Mouse (Mus musculus) hindbrain, postnatal 0 days (tissue): Measurements from ENCODE around the gene Rbck1. TPM values are rescaled to one million over a fixed set of nuclear protein-coding genes. Genes with fewer than 3 reads are reported as not detected.

Source experiments
- ATAC-seq: fragments of 200-750 bp; cut with Nextera tagmentation; 2 replicates; pipeline ENCODE4 v1.8.0; 2017; ENCODE audit warnings: mild to moderate bottlenecking, moderate TSS enrichment, moderate library complexity
- DNase-seq: peaks from one replicate; pipeline ENCODE4 v3.0.0-alpha.2; 2015; ENCODE audit warnings: low spot score
- H3K27ac ChIP-seq: fragments of 300-500 bp; sonication (generic); 2 replicates; pipeline ENCODE4 v1.5.1; 2014; ENCODE audit warnings: mild to moderate bottlenecking
- H3K27me3 ChIP-seq: fragments of 300-500 bp; sonication (generic); 2 replicates; pipeline ENCODE4 v1.6.1; 2014; ENCODE audit warnings: low read length, mixed read lengths; ENCODE audit not compliant: insufficient read depth
- H3K36me3 ChIP-seq: fragments of 300-500 bp; sonication (generic); 2 replicates; pipeline ENCODE4 v1.6.1; 2014; ENCODE audit warnings: low read length, mixed read lengths; ENCODE audit not compliant: insufficient read depth
- H3K4me1 ChIP-seq: fragments of 300-500 bp; sonication (generic); 2 replicates; pipeline ENCODE4 v1.6.1; 2014; ENCODE audit warnings: antibody characterized with exemption, low read length, mixed read lengths; ENCODE audit not compliant: insufficient read depth
- H3K4me2 ChIP-seq: fragments of 300-500 bp; sonication (generic); 2 replicates; pipeline ENCODE4 v1.6.1; 2014; ENCODE audit warnings: low read depth, mild to moderate bottlenecking, low read length, moderate library complexity, mixed read lengths
- H3K4me3 ChIP-seq: fragments of 300-500 bp; sonication (generic); 2 replicates; pipeline ENCODE4 v1.5.1; 2014; ENCODE audit warnings: low read length
- H3K9ac ChIP-seq: fragments of 300-500 bp; sonication (generic); replicated peaks from 2 replicates; pipeline ENCODE4 v1.6.1; 2014; ENCODE audit warnings: mild to moderate bottlenecking, low read length, moderate library complexity, mixed read lengths
- H3K9me3 ChIP-seq: fragments of 300-500 bp; sonication (generic); 2 replicates; pipeline ENCODE4 v1.6.1; 2016; ENCODE audit warnings: low read length, mixed read lengths
- CTCF ChIP-seq: IDR thresholded peaks from 2 replicates; pipeline ENCODE4 v1.5.1; 2016; ENCODE audit warnings: antibody characterized with exemption, control low read depth, low read depth
- WGBS: fragments of 180-500 bp; shearing (Covaris S2); extraction: QIAGEN DNeasy Blood & Tissue Kit; methylation state at CpG from one replicate; pipeline ENCODE4 v1.1.7; 2014; 5-methylcytosine and 5-hydroxymethylcytosine counted together
- polyA plus RNA-seq: library from polyadenylated mRNA; unstranded; fragments of >200 nt; fragmentation: Nextera tagmentation; extraction: Ambion mirVana; gene quantifications from 2 replicates; pipeline ENCODE4 v1.2.1, GENCODE M21; 2015
- total RNA-seq: library from RNA; depleted of rRNA; stranded (reverse); fragments of >200 nt; gene quantifications from 2 replicates; pipeline ENCODE4 v1.2.3, GENCODE M21; 2014; rRNA removed

The Rbck1 gene
- total and polyA plus RNA-seq, 2 experiments from 2014 or later: 81.6 to 135 TPM

DNA sequence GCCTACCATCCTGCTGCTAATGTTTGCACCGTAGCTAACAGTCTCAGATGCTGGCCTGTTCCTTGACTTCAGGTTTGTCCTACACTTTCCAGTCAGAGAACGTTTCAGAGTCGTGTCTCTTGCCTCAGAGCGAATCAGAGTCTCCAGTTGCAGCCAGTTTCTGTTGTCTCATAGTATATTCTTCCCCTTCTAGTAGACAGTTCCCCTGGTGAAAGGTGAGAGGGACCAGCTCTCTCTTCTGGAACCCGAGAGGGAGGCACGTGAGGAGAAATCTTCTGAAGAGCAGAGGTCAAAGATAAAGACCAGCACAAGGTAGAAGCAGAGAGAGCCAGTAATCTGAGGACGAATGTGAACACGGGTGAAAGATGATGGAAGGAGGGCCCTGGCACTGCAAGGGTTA is 44.4 kb downstream of the Rbck1 start:
- Histone ChIP-seq H3K36me3 (peaks cover 14% of the 10 kb centered on the region; the same call in 1 of the 2 replicates), H3K9ac (no peak overlapping the region), H3K27me3 (no peaks in the 10 kb centered on the region), H3K9me3 (no peaks in the 10 kb centered on the region), H3K27ac (no peak overlapping the region), H3K4me3 (no peak overlapping the region), H3K4me2 (no peak overlapping the region), H3K4me1 (no peaks in the 10 kb centered on the region)
- DNase-seq: no peak
- no peak for ATAC-seq
- WGBS: 83% methylated on average over 8 of the region's 8 CpGs
- no peak for TF ChIP-seq CTCF

- WGBS: 94% methylated on average over 5 of the region's 5 CpGs
- TF ChIP-seq CTCF: no peak
Observed at GRCm38 (mm10) chr2:152287560-152287959, 44.9 kb downstream of the Rbck1 start.

GRCm38 (mm10) chr2:152281407-152281806 is 51.0 kb downstream of the Rbck1 start:
- H3K4me3 ChIP-seq: no peak overlapping the region
- no peaks in the 10 kb centered on the region for H3K9me3 ChIP-seq
- DNase-seq: no peak
- no peak for ATAC-seq
- H3K4me1 ChIP-seq: no peaks in the 10 kb centered on the region
- peaks cover 32% of the 10 kb centered on the region; the same call in 1 of the 2 replicates for H3K36me3 ChIP-seq
- TF ChIP-seq CTCF: no peak
- 86% methylated on average over 3 of the region's 3 CpGs for WGBS
- H3K4me2 ChIP-seq: no peak overlapping the region
- H3K27ac ChIP-seq: no peak overlapping the region
- H3K27me3 ChIP-seq: no peaks in the 10 kb centered on the region
- H3K9ac ChIP-seq: no peak overlapping the region

More at GRCm38 (mm10) chr2:152287560-152287959, 44.9 kb downstream of the Rbck1 start:
- H3K27me3 ChIP-seq: no peaks in the 10 kb centered on the region
- no peak overlapping the region for H3K9ac ChIP-seq
- H3K9me3 ChIP-seq: no peaks in the 10 kb centered on the region
- ATAC-seq (no peak), DNase-seq (no peak)
- no peak overlapping the region for H3K4me3 ChIP-seq
- H3K4me1 ChIP-seq: no peaks in the 10 kb centered on the region
- peaks cover 14% of the 10 kb centered on the region; the same call in 1 of the 2 replicates for H3K36me3 ChIP-seq
- H3K4me2 ChIP-seq: no peak overlapping the region
- H3K27ac ChIP-seq: no peak overlapping the region

GRCm38 (mm10) chr2:152273639-152274038 is 58.8 kb downstream of the Rbck1 start:
- WGBS: 83% methylated on average over 2 of the region's 2 CpGs

More at GRCm38 (mm10) chr2:152273639-152274038, 58.8 kb downstream of the Rbck1 start:
- H3K4me2 ChIP-seq: no peak overlapping the region
- peaks cover 53% of the 10 kb centered on the region for H3K36me3 ChIP-seq
- DNase-seq (peak; percentile 30), ATAC-seq (no peak)
- no peaks in the 10 kb centered on the region for H3K27me3 ChIP-seq
- H3K4me1 ChIP-seq: no peaks in the 10 kb centered on the region
- no peak overlapping the region for H3K27ac ChIP-seq
- no peaks in the 10 kb centered on the region for H3K9me3 ChIP-seq
- TF ChIP-seq CTCF: peak; percentile 52
- no peak overlapping the region for H3K4me3 ChIP-seq
- no peak overlapping the region for H3K9ac ChIP-seq

Other genes with a start within 250 kb of the Rbck1 start
- 51.7 and 54.5 TPM in 2 replicates for gene Srxn1, start 227.1 kb downstream of the Rbck1 start, total RNA-seq
- 26.4 and 26.8 TPM in 2 replicates for gene Srxn1, start 227.1 kb downstream of the Rbck1 start, polyA plus RNA-seq
- 4.9 TPM in 1 of 2 replicates, not detected in the other for gene Tcf15, start 189.1 kb downstream of the Rbck1 start, total RNA-seq
- 0.74 and 1.2 TPM in 2 replicates for gene Tcf15, start 189.1 kb downstream of the Rbck1 start, polyA plus RNA-seq
- 119 and 128 TPM in 2 replicates for gene Csnk2a1, start 105.8 kb downstream of the Rbck1 start, total RNA-seq
- 107 and 109 TPM in 2 replicates for gene Csnk2a1, start 105.8 kb downstream of the Rbck1 start, polyA plus RNA-seq
- gene Tbc1d20, start 38.8 kb downstream of the Rbck1 start, total RNA-seq: 44.5 and 48.8 TPM in 2 replicates
- gene Tbc1d20, start 38.8 kb downstream of the Rbck1 start, polyA plus RNA-seq: 27.5 and 27.7 TPM in 2 replicates
- gene Trib3, start 11.4 kb upstream of the Rbck1 start, total RNA-seq: 2.5 and 4.2 TPM in 2 replicates
- 2.7 and 3.4 TPM in 2 replicates for gene Trib3, start 11.4 kb upstream of the Rbck1 start, polyA plus RNA-seq
- gene Nrsn2, start 44.0 kb upstream of the Rbck1 start, total RNA-seq: 64.5 and 72.2 TPM in 2 replicates
- 83.8 and 91.3 TPM in 2 replicates for gene Nrsn2, start 44.0 kb upstream of the Rbck1 start, polyA plus RNA-seq
- gene Sox12, start 65.4 kb upstream of the Rbck1 start, total RNA-seq: 49.7 and 50.2 TPM in 2 replicates
- 9.7 and 10.1 TPM in 2 replicates for gene Sox12, start 65.4 kb upstream of the Rbck1 start, polyA plus RNA-seq
- gene Zcchc3, start 82.4 kb upstream of the Rbck1 start, total RNA-seq: 17.4 TPM in 2 replicates
- 15.8 and 16.1 TPM in 2 replicates for gene Zcchc3, start 82.4 kb upstream of the Rbck1 start, polyA plus RNA-seq
- 2.3 and 3.9 TPM in 2 replicates for gene 6820408C15Rik, start 82.9 kb upstream of the Rbck1 start, total RNA-seq
- gene 6820408C15Rik, start 82.9 kb upstream of the Rbck1 start, polyA plus RNA-seq: 3.6 and 4.0 TPM in 2 replicates
- gene Defb23, start 132.0 kb upstream of the Rbck1 start, total RNA-seq: not detected in 2 replicates
- not detected in 2 replicates for gene Defb23, start 132.0 kb upstream of the Rbck1 start, polyA plus RNA-seq
- gene Defb20, start 144.4 kb upstream of the Rbck1 start, total RNA-seq: not detected in 2 replicates
- not detected in 2 replicates for gene Defb20, start 144.4 kb upstream of the Rbck1 start, polyA plus RNA-seq
- gene Defb22, start 157.5 kb upstream of the Rbck1 start, total RNA-seq: not detected in 2 replicates
- not detected in 2 replicates for gene Defb22, start 157.5 kb upstream of the Rbck1 start, polyA plus RNA-seq
- gene Defb26, start 179.0 kb upstream of the Rbck1 start, total RNA-seq: not detected in 2 replicates
- gene Defb26, start 179.0 kb upstream of the Rbck1 start, polyA plus RNA-seq: not detected in 2 replicates
- gene Defb28, start 185.6 kb upstream of the Rbck1 start, total RNA-seq: not detected in 2 replicates
- gene Defb28, start 185.6 kb upstream of the Rbck1 start, polyA plus RNA-seq: not detected in 2 replicates
- gene Defb29, start 207.4 kb upstream of the Rbck1 start, total RNA-seq: not detected in 2 replicates
- not detected in 2 replicates for gene Defb29, start 207.4 kb upstream of the Rbck1 start, polyA plus RNA-seq
- not detected in 2 replicates for gene Gm17416, start 236.7 kb upstream of the Rbck1 start, total RNA-seq
- not detected in 2 replicates for gene Gm17416, start 236.7 kb upstream of the Rbck1 start, polyA plus RNA-seq
- not detected in 2 replicates for gene Defb21, start 240.1 kb upstream of the Rbck1 start, total RNA-seq
- not detected in 2 replicates for gene Defb21, start 240.1 kb upstream of the Rbck1 start, polyA plus RNA-seq
- gene Defb19, start 247.7 kb upstream of the Rbck1 start, total RNA-seq: not detected in 2 replicates
- not detected in 2 replicates for gene Defb19, start 247.7 kb upstream of the Rbck1 start, polyA plus RNA-seq